Mouse (Mus musculus) embryonic stem cell, embryonic (primary cell): ENCODE data around the gene Zfp688.

Experiments used
- CTCF ChIA-PET, 4 experiments: fragments of 300-600 bp in 2 of 4; fragments of 350-600 bp in 2 of 4; sonication (Branson Sonifier 250); formaldehyde crosslinking; loops; one replicate each; lab custom pipeline; 2022; ENCODE audit warnings: inconsistent platforms in 2 of 4; lab: Charles Lee
- POLR2A ChIA-PET, 4 experiments: fragments of 300-600 bp in 2 of 4; fragments of 350-600 bp in 2 of 4; sonication (Branson Sonifier 250); formaldehyde crosslinking; loops; one replicate each; lab custom pipeline; 2022; ENCODE audit warnings: antibody characterized with exemption in 4 of 4, inconsistent platforms in 1 of 4; lab: Charles Lee

The Zfp688 gene

DNA sequence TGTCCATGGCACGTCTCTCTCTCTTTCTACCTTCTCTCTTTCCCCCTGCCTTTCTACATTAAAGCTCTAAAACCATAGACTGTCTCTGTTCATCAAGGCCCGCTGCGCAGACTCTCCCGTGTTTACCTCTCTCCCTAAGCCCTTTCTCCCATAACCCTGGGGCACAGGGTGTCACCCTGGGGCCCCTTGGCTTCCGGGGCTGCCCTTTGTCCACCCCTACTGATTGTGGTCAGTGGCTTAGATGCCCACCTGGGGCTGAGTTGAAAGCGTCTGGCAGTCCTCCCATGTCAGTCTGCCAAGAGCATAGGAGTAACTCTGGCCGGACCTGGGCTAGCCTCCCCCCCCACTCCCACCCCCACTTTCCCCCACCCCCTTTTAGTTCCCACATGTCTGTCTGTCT lies 31.6 kb downstream of the Zfp688 start:
- ChIA-PET CTCF (interaction anchor here in 1 of 4 experiments (0.8 kb wide), 1 partner anchor 65 kb away, joined by 3 read pairs; no protein-coding TSS in a partner anchor), POLR2A (interaction anchor here in 2 of 4 experiments (0.6 to 0.7 kb wide), 4 partner anchors 14 to 319 kb away, joined by 3 read pairs; partner anchors contain the start of gene Zfp747 (in 1 of the 2))

DNA sequence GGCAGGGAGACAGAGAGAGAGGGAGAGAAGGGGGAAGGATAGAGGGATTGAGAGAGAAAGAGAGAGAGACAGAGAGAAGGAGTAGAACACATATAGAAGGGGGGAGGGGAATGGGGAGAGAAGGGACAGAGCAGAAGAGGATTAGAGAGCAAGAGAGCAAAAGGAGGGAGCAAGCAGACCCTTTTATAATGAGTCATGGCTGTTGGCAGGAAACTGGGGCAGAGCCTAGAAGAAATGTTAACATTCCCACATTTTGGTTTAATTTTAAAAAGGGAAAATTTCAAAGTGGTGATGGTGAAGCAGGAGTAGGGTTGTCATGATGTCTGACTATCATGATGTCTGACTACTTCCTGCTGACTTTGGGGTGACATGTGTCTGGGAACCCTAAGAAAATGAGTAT lies 33.7 kb downstream of the Zfp688 start:
- ChIA-PET POLR2A (interaction anchor here in 2 of 4 experiments (0.6 to 1.3 kb wide), 4 partner anchors 12 to 960 kb away, joined by 3 to 17 read pairs (median 4); partner anchors contain the start of gene Zfp747 (in 1 of the 2)), CTCF (interaction anchor here in 1 of 4 experiments (1.3 kb wide), 1 partner anchor 10 kb away, joined by 4 read pairs; no protein-coding TSS in a partner anchor)

DNA sequence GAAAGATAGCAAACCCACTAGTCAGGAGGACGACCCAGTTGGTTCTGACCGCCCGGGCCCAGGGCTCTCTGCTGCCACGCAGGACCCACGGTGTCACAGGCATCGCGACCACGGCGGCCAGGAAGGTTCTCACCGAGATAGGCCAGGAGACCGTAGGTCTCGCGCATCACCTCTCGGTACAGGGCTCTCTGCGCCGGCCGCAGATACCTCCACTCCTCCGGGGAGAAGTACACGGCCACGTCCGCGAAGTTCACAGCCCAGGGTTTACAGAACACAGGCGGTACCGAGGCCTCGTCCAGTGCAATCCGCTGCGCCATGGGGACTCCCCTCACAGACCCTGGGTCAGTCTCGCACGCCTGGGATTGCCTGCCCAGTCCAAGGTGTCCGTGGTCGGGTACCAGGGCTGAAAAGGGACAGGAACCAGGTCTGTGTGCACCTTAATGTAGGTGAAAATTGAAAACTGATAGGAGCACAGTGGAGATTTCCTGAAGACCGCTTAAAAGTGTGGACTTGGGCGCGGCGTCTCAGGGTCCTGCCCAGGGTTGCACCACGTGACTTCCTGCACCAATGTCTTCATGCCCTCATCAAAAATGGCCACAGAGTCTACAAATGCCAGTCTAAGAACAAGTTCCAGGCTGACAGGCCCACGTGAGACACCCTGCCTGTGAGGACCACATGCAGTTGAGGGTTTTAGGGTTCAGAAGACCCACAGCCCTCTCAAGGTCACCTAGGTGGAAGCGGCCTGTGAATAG lies 35.1 kb downstream of the Zfp688 start, which contains the start of gene 9130019O22Rik:
Gene 9130019O22Rik (minus strand): TSS at position 526 of the 752 bp plus-strand sequence.
- ChIA-PET CTCF (interaction anchor here in 2 of 4 experiments (0.5 to 1.2 kb wide), 3 partner anchors 11 to 850 kb away, joined by 4 to 7 read pairs (median 5); partner anchors contain the start of gene Zfp747 (in 1 of the 2)), POLR2A (interaction anchor here in 3 of 4 experiments (0.9 to 1.8 kb wide), 9 partner anchors 11 to 162 kb away, joined by 3 to 27 read pairs (median 4); partner anchors contain the start of gene Zfp747 (in 2 of the 3))

DNA sequence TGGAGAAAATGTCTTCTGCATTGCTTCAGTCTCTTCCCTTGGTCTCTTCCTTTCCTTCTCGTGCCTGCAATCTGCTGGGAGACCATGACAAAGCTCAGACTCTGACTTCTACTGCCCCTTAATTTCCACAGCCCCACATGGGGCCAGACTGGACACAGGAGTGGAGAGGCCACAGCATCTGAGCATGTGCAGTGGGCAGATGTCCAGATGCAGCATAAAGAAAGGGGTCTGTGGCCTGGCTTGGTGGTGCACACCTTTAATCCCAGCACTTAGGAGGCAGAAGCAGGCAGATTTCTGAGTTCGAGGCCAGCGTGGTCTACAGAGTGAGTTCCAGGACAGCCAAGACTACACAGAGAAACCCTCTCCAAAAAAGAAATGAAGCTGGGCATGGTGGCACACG lies 36.3 kb downstream of the Zfp688 start:
- CTCF ChIA-PET: interaction anchor here in 1 of 4 experiments (0.6 kb wide), 1 partner anchor 1966 kb away, joined by 8 read pairs; no protein-coding TSS in a partner anchor
- POLR2A ChIA-PET: interaction anchor here in 2 of 4 experiments (0.6 to 1.8 kb wide), 4 partner anchors 10 to 161 kb away, joined by 3 to 10 read pairs (median 4); partner anchors contain the start of gene Zfp747 (in 1 of the 2)

GRCm38 (mm10) chr7:127378310-127378921 lies 43.5 kb downstream of the Zfp688 start:
- ChIA-PET CTCF (interaction anchor here in 1 of 4 experiments (1.1 kb wide), 1 partner anchor 10 kb away, joined by 4 read pairs; no protein-coding TSS in a partner anchor), POLR2A (interaction anchor here in 1 of 4 experiments (0.6 kb wide), 1 partner anchor 185 kb away, joined by 3 read pairs; no protein-coding TSS in a partner anchor)

GRCm38 (mm10) chr7:127375271-127376245 lies 46.3 kb downstream of the Zfp688 start, which contains the start of gene Zfp747:
Zfp747 (minus strand) TSS chr7:127376050.
- ChIA-PET CTCF (interaction anchor here in 3 of 4 experiments (0.6 to 0.8 kb wide), 4 partner anchors 12 to 349 kb away, joined by 4 to 7 read pairs (median 4); partner anchors contain the start of gene 9130019O22Rik (in 1 of the 3)), POLR2A (interaction anchor here in 3 of 4 experiments (0.6 to 2.1 kb wide), 23 partner anchors 10 to 456 kb away, joined by 3 to 27 read pairs (median 3); partner anchors contain the start of genes 9130019O22Rik (in 1 of the 3), E430018J23Rik (in 1 of the 3) and Zfp768 (in 1 of the 3))

DNA sequence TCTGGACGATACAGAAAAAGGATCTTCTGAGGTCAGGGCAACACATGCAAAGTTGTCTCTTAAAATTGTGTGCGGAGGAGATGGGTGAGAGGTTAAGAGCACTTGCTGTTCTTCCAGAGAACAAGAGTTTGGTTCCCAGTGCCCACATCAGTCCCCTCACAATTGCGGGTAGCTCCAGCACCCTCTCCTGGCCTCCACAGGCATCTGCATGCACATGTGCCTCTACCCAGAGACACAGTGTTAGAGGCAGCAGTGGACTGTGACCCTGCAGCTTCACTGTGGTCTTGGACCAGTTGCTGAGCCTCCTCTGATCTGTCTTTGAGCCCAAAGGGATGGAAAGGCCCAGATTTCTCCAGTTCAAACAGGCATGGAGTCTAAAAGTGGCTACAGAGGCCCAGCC lies 50.0 kb downstream of the Zfp688 start:
- CTCF ChIA-PET: interaction anchor here in 2 of 4 experiments (0.7 to 1.5 kb wide), 3 partner anchors 26 to 63 kb away, joined by 3 to 4 read pairs (median 3); partner anchors contain the start of gene Zfp768 (in 1 of the 2)
- POLR2A ChIA-PET: interaction anchor here in 3 of 4 experiments (0.6 to 2.0 kb wide), 6 partner anchors 8 to 305 kb away, joined by 3 to 4 read pairs (median 3); partner anchors contain the start of gene Dctpp1 (in 1 of the 3)

DNA sequence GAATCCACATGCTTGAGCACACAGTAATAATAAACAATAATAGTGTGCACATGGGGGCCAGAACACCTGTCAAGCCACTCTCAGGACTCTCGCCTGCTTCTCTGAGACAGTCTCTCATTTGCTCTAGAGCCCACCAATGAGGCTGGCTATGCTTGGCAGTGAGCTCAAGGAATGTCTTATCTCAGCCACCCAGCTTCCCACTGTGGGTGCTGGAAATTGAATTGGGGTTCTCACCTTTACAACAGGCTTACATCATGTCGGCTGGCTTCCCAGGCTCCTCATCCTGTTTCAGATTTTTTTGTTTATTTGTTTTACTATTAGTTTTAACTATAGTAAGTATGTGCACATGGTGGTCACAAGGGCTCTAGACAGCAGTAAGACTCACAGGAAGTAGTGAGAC lies 50.7 kb downstream of the Zfp688 start:
- CTCF ChIA-PET: interaction anchor here in 3 of 4 experiments (0.6 to 1.5 kb wide), 3 partner anchors 26 to 62 kb away, joined by 3 to 4 read pairs (median 3); partner anchors contain the start of gene Zfp768 (in 1 of the 3)
- POLR2A ChIA-PET: interaction anchor here in 3 of 4 experiments (0.6 to 2.0 kb wide), 3 partner anchors 111 to 306 kb away, joined by 3 to 4 read pairs (median 3); partner anchors contain the start of gene Dctpp1 (in 1 of the 3)
